Mouse (Mus musculus): ENCODE results near the gene Sco1.

DNA sequence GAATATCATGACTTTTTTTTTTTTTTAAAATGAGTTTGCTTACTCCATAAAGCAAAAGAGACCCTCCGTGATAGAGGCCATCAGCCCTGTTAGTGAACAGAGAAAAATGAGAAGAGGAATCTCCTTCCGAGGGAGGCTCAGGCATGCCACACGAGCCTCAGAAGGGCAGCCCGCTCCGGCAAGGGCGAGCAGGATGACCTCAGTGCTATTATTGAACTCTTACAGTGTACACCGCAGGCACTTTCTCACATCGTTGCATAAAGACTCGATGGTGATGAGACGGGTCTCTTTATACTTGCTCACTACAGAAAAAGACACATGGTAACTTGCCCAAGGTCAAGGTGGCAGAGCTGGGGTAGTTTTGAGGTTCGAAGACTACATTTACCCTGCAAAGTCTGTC, 52.2 kb downstream of the Sco1 start:
- TF ChIP-seq CTCF (IDR thresholded peaks at IDR 0.05; ENCODE audit: insufficient read depth, low read depth, low read length) = no peak
- TF ChIP-seq POLR2A (IDR thresholded peaks at IDR 0.05; ENCODE audit: insufficient read depth, low read depth, low read length) = no peak
